Mouse (Mus musculus) midbrain, embryonic 15.5 days (tissue): ENCODE data around the gene 4921517D22Rik. TPM values are rescaled to one million over a fixed set of nuclear protein-coding genes. Genes with fewer than 3 reads are reported as not detected.
A peak's percentile ranks its signal among the peaks of the same experiment; 100 is the strongest.

Experiments used
- ATAC-seq: fragments of 200-750 bp; cut with Nextera tagmentation; replicated peaks from 2 replicates; pipeline ENCODE4 v1.8.0; 2017; ENCODE audit warnings: moderate TSS enrichment
- H3K27ac ChIP-seq: fragments of 300-500 bp; sonication (generic); 2 replicates; pipeline ENCODE4 v1.5.1; 2015; ENCODE audit warnings: mild to moderate bottlenecking, inconsistent platforms
- H3K27me3 ChIP-seq: fragments of 300-500 bp; sonication (generic); replicated peaks from 2 replicates; pipeline ENCODE4 v1.6.1; 2015; ENCODE audit warnings: inconsistent platforms
- H3K36me3 ChIP-seq: fragments of 300-500 bp; sonication (generic); replicated peaks from 2 replicates; pipeline ENCODE4 v1.6.1; 2015; ENCODE audit warnings: inconsistent platforms
- H3K4me1 ChIP-seq: fragments of 300-500 bp; sonication (generic); 2 replicates; pipeline ENCODE4 v1.6.1; 2015; ENCODE audit warnings: inconsistent platforms
- H3K4me2 ChIP-seq: fragments of 300-500 bp; sonication (generic); 2 replicates; pipeline ENCODE4 v1.6.1; 2015; ENCODE audit warnings: inconsistent platforms, mild to moderate bottlenecking, moderate library complexity
- H3K4me3 ChIP-seq: fragments of 300-500 bp; sonication (generic); 2 replicates; pipeline ENCODE4 v1.5.1; 2015; ENCODE audit warnings: mild to moderate bottlenecking, inconsistent platforms
- H3K9ac ChIP-seq: fragments of 300-500 bp; sonication (generic); 2 replicates; pipeline ENCODE4 v1.6.1; 2015; ENCODE audit warnings: mild to moderate bottlenecking, inconsistent platforms
- H3K9me3 ChIP-seq: fragments of 300-500 bp; sonication (generic); 2 replicates; pipeline ENCODE4 v1.6.1; 2016; ENCODE audit warnings: inconsistent platforms
- WGBS: fragments of 180-500 bp; shearing (Covaris S2); methylation state at CpG from one replicate; pipeline ENCODE4 v1.1.7; 2015; ENCODE audit warnings: mixed read lengths; 5-methylcytosine and 5-hydroxymethylcytosine counted together
- polyA plus RNA-seq: library from polyadenylated mRNA; unstranded; fragments of >200 nt; fragmentation: Nextera tagmentation; extraction: Ambion mirVana; gene quantifications from 2 replicates; pipeline ENCODE4 v1.2.1, GENCODE M21; 2015

Gene 4921517D22Rik
- polyA plus RNA-seq, 1 experiment from 2014 or later: not detected

DNA sequence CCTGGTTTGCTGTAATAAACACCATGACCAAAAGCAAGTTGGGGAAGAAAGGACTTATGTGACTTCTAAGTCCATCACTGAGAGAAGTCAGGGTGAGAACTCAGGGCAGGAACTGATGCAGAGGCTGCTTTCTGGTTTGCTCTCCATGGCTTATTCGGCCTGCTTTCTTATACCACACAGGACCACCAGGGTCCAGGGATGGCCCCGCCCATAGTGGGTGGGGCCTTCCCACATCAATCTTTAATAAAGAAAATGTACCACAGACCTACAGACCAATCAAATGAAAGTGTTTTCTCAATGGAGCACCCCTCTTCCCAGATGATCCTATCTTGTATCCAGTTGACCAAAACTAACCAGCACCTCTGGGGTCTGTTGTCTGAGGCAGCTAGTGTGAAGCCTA is 22.4 kb downstream of the 4921517D22Rik start:
- 65% methylated on average over 2 of the region's 2 CpGs for WGBS
- Histone ChIP-seq H3K9ac (no peak overlapping the region), H3K27ac (no peak overlapping the region), H3K4me2 (no peak overlapping the region), H3K4me3 (no peak overlapping the region), H3K4me1 (peaks cover 26% of the 10 kb centered on the region), H3K36me3 (no peaks in the 10 kb centered on the region), H3K27me3 (no peaks in the 10 kb centered on the region), H3K9me3 (no peaks in the 10 kb centered on the region)
- ATAC-seq: no peak

DNA sequence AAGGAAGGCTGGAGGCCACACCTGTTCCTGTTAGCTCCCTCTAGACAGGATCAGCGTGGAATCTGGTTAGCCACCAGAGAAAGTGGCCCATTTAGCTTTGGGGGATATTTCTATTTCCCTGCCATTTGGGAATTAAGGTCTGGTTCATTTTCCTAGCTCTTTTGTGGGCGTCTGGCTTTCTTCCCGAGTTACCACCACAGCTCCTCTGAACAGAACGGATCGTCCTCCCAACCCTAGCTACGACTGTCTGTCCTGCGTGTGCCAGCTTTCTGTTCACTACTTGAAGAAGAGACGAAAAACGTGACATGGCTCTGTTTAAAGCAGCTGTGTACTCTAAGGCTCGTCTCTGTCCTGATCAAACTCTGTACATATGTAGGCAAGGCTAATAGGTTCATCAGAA is 24.0 kb downstream of the 4921517D22Rik start:
- peaks cover 25% of the 10 kb centered on the region for H3K4me1 ChIP-seq
- H3K9me3 ChIP-seq: no peaks in the 10 kb centered on the region
- no peak overlapping the region for H3K27ac ChIP-seq
- ATAC-seq: no peak
- H3K9ac ChIP-seq: no peak overlapping the region
- 86% methylated on average over 10 of the region's 10 CpGs for WGBS
- no peak overlapping the region for H3K4me3 ChIP-seq
- H3K4me2 ChIP-seq: no peak overlapping the region
- H3K27me3 ChIP-seq: no peaks in the 10 kb centered on the region
- no peaks in the 10 kb centered on the region for H3K36me3 ChIP-seq

DNA sequence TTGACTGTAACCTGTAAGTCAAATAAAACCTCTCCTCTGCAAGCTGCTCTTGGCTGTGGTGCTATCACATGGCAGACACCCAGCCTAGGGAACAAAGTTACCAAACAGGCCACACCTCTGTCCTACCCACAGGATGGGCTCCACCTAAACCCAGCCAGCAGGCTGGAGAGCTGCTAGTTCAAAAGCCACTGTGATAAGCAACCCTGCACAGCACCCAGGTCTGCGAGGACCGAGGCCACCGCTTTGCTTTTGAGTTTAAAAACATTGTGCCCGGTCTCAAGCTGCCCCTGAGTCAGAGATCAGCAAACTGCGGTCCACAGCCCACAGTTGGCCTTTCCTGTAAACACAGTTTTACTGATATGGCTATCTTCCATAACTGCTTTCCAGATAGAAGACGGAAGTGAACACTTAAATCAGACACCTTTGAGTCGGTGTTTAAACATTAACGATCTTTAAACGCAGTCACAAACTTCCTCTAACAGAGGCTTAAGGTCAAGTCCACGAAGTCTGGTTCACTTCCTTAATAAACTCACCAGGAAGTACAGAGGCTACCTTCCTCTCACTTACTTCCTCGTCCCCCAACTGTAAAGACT is 25.3 kb downstream of the 4921517D22Rik start:
- H3K27ac ChIP-seq: no peak overlapping the region
- H3K27me3 ChIP-seq: no peaks in the 10 kb centered on the region
- peaks cover 13% of the 10 kb centered on the region for H3K4me1 ChIP-seq
- H3K4me3 ChIP-seq: no peak overlapping the region
- no peak overlapping the region for H3K9ac ChIP-seq
- ATAC-seq: no peak
- H3K4me2 ChIP-seq: no peak overlapping the region
- H3K36me3 ChIP-seq: no peaks in the 10 kb centered on the region
- H3K9me3 ChIP-seq: no peaks in the 10 kb centered on the region
- WGBS: 84% methylated on average over 11 of the region's 11 CpGs

DNA sequence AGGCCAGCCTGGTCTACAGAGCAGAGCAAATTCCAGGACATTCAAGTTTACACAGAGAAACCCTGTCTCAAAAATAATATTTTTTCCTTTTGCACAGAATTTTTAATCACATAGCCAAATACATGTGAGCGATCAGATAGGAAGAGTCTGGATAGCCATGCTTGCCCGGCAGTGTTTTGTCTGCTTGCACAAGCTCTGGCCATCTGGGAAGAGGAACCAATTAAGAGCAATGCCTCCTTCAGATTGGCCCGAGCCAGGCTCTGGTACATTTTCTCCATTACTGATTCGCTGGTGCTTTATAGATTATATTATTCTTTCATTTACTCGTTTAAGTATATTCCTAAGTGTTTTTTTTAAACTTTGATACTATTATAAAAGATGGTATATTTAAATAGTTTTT is 26.1 kb downstream of the 4921517D22Rik start:
- Histone ChIP-seq H3K4me2 (no peak overlapping the region), H3K27me3 (no peaks in the 10 kb centered on the region), H3K36me3 (no peaks in the 10 kb centered on the region), H3K9me3 (no peaks in the 10 kb centered on the region), H3K27ac (no peak overlapping the region), H3K4me3 (no peak overlapping the region), H3K9ac (no peak overlapping the region), H3K4me1 (peaks cover 8% of the 10 kb centered on the region; the same call in 1 of the 2 replicates)
- ATAC-seq: no peak
- whole genome bisulfite sequencing: 80% methylated on average over 5 of the region's 5 CpGs

DNA sequence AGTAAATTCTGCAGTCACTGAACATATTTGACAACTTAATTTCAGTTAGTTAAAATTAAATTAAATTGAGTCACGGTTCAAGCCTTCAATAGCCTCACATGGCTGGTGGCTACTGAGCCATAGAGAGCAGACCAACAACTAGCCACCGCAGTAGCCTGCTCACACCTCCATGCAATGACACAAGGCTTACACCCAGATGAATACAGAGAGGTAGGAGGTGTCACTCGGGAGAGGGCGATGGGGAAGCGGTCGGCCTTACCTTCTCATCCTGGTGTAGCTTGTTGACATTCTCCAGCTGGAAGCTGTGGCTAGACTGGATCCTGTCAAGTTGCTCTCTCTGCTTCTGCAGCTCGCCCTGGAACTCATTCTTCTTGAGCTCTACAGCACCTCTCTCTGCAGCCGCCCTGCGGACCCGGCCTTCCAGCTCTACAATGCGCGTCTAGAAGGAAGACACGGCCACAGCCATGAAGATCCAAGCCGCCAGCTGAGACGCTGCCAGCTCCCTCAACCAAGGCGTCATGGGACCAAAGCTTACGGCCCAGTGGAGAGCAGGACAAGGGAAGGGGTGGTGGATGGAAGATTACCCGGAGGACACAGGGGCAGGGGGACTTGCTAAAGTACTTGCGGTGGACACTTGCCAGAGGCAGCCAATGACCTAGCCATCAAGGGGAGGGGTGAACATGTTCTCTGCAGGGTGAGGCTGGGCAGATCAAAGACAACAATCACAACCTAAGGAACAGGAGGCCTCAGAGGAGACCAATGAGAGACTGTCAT is 29.8 kb downstream of the 4921517D22Rik start:
- ATAC-seq: no peak
- Histone ChIP-seq H3K36me3 (no peaks in the 10 kb centered on the region), H3K4me2 (no peak overlapping the region), H3K27me3 (no peaks in the 10 kb centered on the region), H3K9ac (no peak overlapping the region), H3K4me1 (no peaks in the 10 kb centered on the region; the same call in 1 of the 2 replicates), H3K27ac (no peak overlapping the region), H3K4me3 (no peak overlapping the region), H3K9me3 (no peaks in the 10 kb centered on the region)
- WGBS: 92% methylated on average over 19 of the region's 19 CpGs

DNA sequence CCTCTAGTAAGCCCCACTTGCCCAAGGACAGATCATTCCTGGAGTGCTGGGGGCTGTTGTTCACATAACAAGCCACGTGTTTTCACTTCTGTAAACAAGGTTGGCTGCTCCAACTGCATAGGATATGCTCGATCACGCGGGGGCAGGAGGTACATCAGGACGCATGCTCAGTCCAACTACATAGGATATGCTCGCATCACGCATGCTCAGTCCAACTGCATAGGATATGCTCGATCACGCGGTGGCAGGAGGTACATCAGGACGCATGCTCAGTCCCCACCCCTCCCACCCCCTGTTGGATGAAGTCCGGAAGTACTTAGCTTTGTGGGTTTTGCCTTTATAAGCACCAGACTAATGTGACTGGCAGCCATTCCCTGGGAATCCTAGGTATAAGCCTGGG is 31.9 kb downstream of the 4921517D22Rik start:
- no peak overlapping the region for H3K4me2 ChIP-seq
- no peak overlapping the region for H3K27ac ChIP-seq
- 97% methylated on average over 12 of the region's 12 CpGs for WGBS
- H3K9ac ChIP-seq: no peak overlapping the region
- H3K36me3 ChIP-seq: no peaks in the 10 kb centered on the region
- H3K4me3 ChIP-seq: no peak overlapping the region
- H3K4me1 ChIP-seq: peaks cover 4% of the 10 kb centered on the region
- H3K9me3 ChIP-seq: no peaks in the 10 kb centered on the region
- no peaks in the 10 kb centered on the region for H3K27me3 ChIP-seq
- no peak for ATAC-seq

DNA sequence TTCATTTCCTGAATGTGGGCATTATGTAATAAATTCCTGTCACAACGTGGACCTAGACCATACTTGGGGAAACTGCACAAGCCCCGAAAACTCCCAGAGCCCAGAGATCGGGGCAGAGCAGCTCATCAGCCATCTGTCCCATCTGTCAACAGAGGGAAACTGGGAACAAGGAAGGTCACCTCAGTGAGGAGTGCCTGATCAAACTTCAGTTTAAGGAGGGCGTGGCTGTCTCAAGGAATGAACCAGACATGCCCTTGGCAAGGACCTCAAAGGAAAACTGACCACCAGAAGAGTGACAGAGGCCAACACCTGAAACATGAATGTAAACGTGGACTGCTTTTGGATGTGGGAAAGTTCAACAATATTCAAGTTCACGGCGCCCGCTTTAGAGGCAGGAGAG is 32.5 kb downstream of the 4921517D22Rik start:
- no peak overlapping the region for H3K9ac ChIP-seq
- ATAC-seq: no peak

DNA sequence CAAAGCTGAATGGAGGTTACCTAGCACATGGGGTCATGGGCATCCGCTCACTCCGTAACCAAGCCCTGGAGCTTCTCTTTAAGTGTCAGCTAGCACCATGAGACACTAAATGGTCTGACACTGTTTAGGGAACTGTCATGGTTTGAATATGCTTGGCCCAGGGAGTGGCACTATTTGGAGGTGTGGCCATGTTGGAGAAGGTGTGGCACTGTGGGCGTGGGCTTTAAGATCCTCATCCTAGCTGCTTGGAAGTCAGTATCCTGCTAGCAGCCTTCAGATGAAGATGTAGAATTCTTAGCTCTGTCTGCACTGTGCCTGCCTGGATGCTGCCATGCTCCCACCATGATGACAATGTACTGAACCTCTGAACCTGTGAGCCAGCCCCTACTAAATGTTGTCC is 33.5 kb downstream of the 4921517D22Rik start:
- Histone ChIP-seq H3K4me1 (peaks cover 9% of the 10 kb centered on the region), H3K36me3 (no peaks in the 10 kb centered on the region), H3K27me3 (no peaks in the 10 kb centered on the region), H3K27ac (no peak overlapping the region), H3K9me3 (no peaks in the 10 kb centered on the region), H3K4me2 (no peak overlapping the region), H3K4me3 (no peak overlapping the region), H3K9ac (no peak overlapping the region)
- 97% methylated on average over 3 of the region's 3 CpGs for WGBS
- ATAC-seq: no peak

More for the DNA sequence above, 32.5 kb downstream of the 4921517D22Rik start:
- no peaks in the 10 kb centered on the region for H3K9me3 ChIP-seq
- H3K4me1 ChIP-seq: peaks cover 9% of the 10 kb centered on the region
- 96% methylated on average over 8 of the region's 8 CpGs for WGBS
- no peaks in the 10 kb centered on the region for H3K36me3 ChIP-seq
- no peak overlapping the region for H3K27ac ChIP-seq
- H3K4me3 ChIP-seq: no peak overlapping the region
- no peak overlapping the region for H3K4me2 ChIP-seq
- H3K27me3 ChIP-seq: no peaks in the 10 kb centered on the region

DNA sequence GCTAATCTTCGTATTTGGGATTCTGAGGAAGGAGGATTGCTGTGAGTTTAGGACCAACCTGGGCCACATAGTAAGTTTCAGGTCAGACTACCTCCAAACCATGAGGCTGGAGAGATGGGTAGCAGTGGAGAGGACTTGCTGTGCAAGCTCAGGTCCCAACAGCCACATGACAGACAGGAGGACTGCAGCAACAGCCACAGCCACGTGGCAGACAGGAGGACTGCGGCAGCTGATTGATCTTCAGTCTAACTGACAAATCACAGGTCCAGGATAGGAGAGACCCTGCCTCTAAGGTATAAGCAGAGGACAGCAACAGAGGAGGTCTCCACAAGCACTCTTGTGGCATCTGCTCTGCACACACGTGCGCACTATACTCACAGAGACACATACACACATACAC is 36.1 kb downstream of the 4921517D22Rik start:
- Histone ChIP-seq H3K9me3 (no peaks in the 10 kb centered on the region), H3K4me1 (peaks cover 15% of the 10 kb centered on the region), H3K4me3 (no peak overlapping the region), H3K27ac (0 out of 2 replicates have a peak overlapping the region, but pooled peaks have one; percentile 32), H3K4me2 (no peak overlapping the region), H3K36me3 (no peaks in the 10 kb centered on the region), H3K27me3 (no peaks in the 10 kb centered on the region), H3K9ac (no peak overlapping the region)
- ATAC-seq: no peak
- whole genome bisulfite sequencing: 74% methylated on average over 5 of the region's 5 CpGs

DNA sequence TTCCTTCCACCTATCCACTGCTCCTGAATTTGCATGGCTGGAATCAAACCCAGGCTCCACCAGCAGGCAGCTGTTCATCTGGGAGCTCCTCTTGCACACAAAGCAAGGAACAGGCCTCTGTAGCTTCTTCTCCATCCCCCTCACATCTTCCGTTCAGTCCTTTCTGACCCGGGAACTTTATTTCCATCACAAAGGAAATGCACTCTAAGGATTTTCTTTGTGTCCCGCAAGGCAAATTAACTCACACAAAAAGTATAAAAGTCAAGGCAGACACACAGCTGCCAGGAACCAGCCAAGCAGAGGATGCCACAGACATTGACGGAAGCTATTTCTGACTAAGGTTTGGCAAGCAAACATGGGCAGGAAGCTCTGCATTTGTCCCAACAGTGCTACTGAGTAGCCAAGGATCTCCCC is 36.9 kb downstream of the 4921517D22Rik start:
- no peak overlapping the region for H3K4me2 ChIP-seq
- no peaks in the 10 kb centered on the region for H3K36me3 ChIP-seq
- H3K27ac ChIP-seq: peak overlapping the region; percentile 61
- 0 out of 2 replicates have a peak, but pooled peaks have one; percentile 35 for ATAC-seq
- peaks cover 21% of the 10 kb centered on the region for H3K4me1 ChIP-seq
- no peaks in the 10 kb centered on the region for H3K27me3 ChIP-seq
- H3K9me3 ChIP-seq: no peaks in the 10 kb centered on the region
- no peak overlapping the region for H3K4me3 ChIP-seq
- H3K9ac ChIP-seq: no peak overlapping the region
- WGBS: 5% methylated on average over 4 of the region's 4 CpGs

DNA sequence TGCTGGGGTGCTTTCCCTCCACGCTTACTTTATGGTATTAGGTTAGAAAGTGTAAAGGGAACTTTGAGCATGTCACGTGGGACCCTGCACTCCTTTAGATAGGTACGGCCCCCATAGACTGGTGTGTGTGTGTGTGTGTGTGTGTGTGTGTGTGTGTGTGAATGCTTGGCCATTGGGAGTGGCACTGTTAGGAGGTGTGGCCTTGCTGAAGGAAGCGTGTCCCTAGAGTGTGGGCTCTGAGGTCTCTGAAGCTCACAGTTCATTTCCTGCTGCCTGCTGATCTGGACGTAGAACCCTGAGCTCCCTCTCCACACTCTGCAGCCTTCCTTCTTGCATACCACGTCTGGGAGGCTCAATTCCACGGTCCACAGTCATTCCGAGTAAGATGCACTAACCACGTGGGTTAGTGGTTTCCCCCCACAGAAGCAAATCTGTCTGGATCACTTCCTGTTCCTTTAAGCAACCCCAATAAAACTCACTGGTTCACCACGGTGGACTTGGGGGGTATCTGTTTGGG is 37.5 kb downstream of the 4921517D22Rik start:
- Histone ChIP-seq H3K27ac (peak overlapping the region; percentile 61), H3K4me2 (no peak overlapping the region), H3K36me3 (no peaks in the 10 kb centered on the region), H3K9me3 (no peaks in the 10 kb centered on the region), H3K9ac (no peak overlapping the region), H3K27me3 (no peaks in the 10 kb centered on the region), H3K4me3 (no peak overlapping the region), H3K4me1 (peaks cover 21% of the 10 kb centered on the region)
- no peak for ATAC-seq
- WGBS: 54% methylated on average over 10 of the region's 10 CpGs

DNA sequence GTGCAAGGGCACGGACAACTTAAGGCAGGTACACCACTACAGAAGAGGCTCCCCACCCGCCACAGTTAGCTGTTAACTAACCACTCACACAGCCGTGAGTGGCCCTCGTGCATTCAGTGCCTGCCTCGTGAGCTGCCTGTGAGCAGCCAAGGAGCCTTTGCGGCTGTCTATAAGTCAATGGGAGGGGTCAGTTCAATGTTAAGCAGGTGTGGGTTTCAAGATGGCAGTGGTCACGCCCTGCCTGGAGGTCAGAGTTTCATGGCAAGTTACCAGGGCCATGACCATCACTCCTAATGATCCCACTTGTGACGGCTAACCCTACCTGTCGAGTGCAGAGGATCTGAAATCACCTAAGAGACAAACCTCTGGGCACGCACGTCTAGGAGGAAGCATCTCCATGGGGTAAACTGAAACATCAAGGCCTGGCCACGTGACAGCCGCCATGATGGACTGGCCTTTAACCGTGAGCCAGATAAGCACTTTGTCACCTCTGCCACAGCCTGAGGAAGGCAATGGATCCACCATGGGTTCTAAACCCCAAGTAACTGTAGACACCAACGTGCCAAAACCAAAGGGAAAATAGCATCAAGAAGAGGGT is 38.1 kb downstream of the 4921517D22Rik start:
- 90% methylated on average over 15 of the region's 15 CpGs for WGBS
- H3K4me1 ChIP-seq: peaks cover 21% of the 10 kb centered on the region
- no peaks in the 10 kb centered on the region for H3K9me3 ChIP-seq
- ATAC-seq: no peak
- H3K27ac ChIP-seq: no peak overlapping the region
- no peaks in the 10 kb centered on the region for H3K36me3 ChIP-seq
- H3K9ac ChIP-seq: no peak overlapping the region
- no peak overlapping the region for H3K4me2 ChIP-seq
- no peaks in the 10 kb centered on the region for H3K27me3 ChIP-seq
- H3K4me3 ChIP-seq: no peak overlapping the region
